Mouse (Mus musculus) midbrain, embryonic 12.5 days (tissue): ENCODE data around the gene Gm11027. TPM values are rescaled to one million over a fixed set of nuclear protein-coding genes. Genes with fewer than 3 reads are reported as not detected.

Source experiments
- ATAC-seq: fragments of 200-750 bp; cut with Nextera tagmentation; 2 replicates; pipeline ENCODE4 v1.8.0; 2017; ENCODE audit warnings: low read depth, moderate TSS enrichment, moderate library complexity; ENCODE audit not compliant: low FRiP score
- H3K27ac ChIP-seq: fragments of 300-500 bp; sonication (generic); replicated peaks from 2 replicates; pipeline ENCODE4 v1.5.1; 2016; ENCODE audit warnings: mild to moderate bottlenecking
- H3K27me3 ChIP-seq: fragments of 300-500 bp; sonication (generic); 2 replicates; pipeline ENCODE4 v1.6.1; 2016; ENCODE audit warnings: mild to moderate bottlenecking
- H3K36me3 ChIP-seq: fragments of 300-500 bp; sonication (generic); 2 replicates; pipeline ENCODE4 v1.6.1; 2016
- H3K4me1 ChIP-seq: fragments of 300-500 bp; sonication (generic); 2 replicates; pipeline ENCODE4 v1.6.1; 2016
- H3K4me2 ChIP-seq: fragments of 300-500 bp; sonication (generic); replicated peaks from 2 replicates; pipeline ENCODE4 v1.6.1; 2016; ENCODE audit warnings: mild to moderate bottlenecking, moderate library complexity
- H3K4me3 ChIP-seq: fragments of 300-500 bp; sonication (generic); 2 replicates; pipeline ENCODE4 v1.5.1; 2016; ENCODE audit warnings: mild to moderate bottlenecking
- H3K9ac ChIP-seq: fragments of 300-500 bp; sonication (generic); replicated peaks from 2 replicates; pipeline ENCODE4 v1.6.1; 2016; ENCODE audit warnings: mild to moderate bottlenecking, moderate library complexity
- H3K9me3 ChIP-seq: fragments of 300-500 bp; sonication (generic); 2 replicates; pipeline ENCODE4 v1.6.1; 2016; ENCODE audit warnings: mild to moderate bottlenecking
- WGBS: fragments of 180-500 bp; shearing (Covaris S2); methylation state at CpG from one replicate; pipeline ENCODE4 v1.1.7; 2016; 5-methylcytosine and 5-hydroxymethylcytosine counted together
- polyA plus RNA-seq: library from polyadenylated mRNA; unstranded; fragments of >200 nt; fragmentation: Nextera tagmentation; extraction: Ambion mirVana; gene quantifications from 2 replicates; pipeline ENCODE4 v1.2.1, GENCODE M21; 2016

Gm11027 gene
- polyA plus RNA-seq, 1 experiment from 2014 or later: not detected

- H3K9me3 ChIP-seq: no peaks in the 10 kb centered on the region
- H3K4me3 ChIP-seq: peak overlapping the region; percentile 97
- no peaks in the 10 kb centered on the region for H3K36me3 ChIP-seq
- peak overlapping the region; percentile 94 for H3K27ac ChIP-seq
- peaks cover 9% of the 10 kb centered on the region for H3K4me1 ChIP-seq
- WGBS: 3% methylated on average over 7 of the region's 7 CpGs
- H3K9ac ChIP-seq: peak overlapping the region; percentile 95
- H3K4me2 ChIP-seq: peak overlapping the region; percentile 99
- no peak for ATAC-seq
- no peaks in the 10 kb centered on the region for H3K27me3 ChIP-seq
These were observed 5.0 kb downstream of the Gm11027 start for GRCm38 (mm10) chr12:116280149-116280652.

DNA sequence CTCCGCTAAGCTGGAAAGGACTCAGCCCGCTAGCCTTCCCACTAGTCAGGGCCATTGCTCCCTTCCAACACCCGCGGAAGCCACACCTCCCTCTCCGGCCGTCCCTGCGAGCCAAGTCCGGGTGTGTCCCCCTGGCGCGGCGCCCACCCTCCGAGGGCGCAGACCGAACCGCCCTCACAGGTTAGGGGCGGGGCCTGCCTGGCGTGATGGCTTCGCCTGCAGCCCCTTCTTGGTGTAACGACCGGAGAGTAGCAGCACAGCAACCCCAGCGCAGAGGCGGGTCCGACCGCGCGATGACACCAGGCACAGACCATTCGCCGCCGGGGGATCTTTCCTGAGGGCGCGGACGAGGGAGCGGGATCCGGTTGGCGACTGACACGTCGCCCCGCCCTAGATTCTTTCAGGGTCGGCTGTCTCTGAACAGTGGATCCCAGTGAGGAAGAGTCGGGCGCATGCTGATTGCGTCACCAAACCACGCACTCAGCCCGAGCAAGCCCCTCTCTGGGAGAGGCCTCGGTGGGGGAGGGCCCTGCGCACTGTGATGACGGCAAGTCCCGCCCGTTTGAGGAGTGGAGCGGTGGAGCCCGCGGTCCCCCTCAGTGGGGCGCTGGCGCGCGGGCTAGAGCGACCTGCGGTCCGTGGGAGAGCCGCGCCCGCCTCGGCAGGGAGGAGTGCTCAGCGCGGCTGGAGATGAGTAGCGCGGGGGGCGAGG, 5.6 kb downstream of the Gm11027 start, which contains the start of gene Esyt2:
TSS of gene Esyt2 (plus strand) at position 544 of the 712 bp plus-strand sequence.
- ATAC-seq: peak; percentile 98
- peak within 1 kb of the TSS; percentile 94 for H3K27ac ChIP-seq
- no peaks in the 10 kb centered on the region for H3K36me3 ChIP-seq
- under 1% methylated on average over 68 of the region's 68 CpGs for WGBS
- H3K4me1 ChIP-seq: peaks cover 9% of the 10 kb centered on the region
- peak within 1 kb of the TSS; percentile 99 for H3K4me2 ChIP-seq
- H3K9ac ChIP-seq: peak within 1 kb of the TSS; percentile 95
- H3K27me3 ChIP-seq: no peaks in the 10 kb centered on the region
- H3K4me3 ChIP-seq: peak within 1 kb of the TSS; percentile 97
- H3K9me3 ChIP-seq: no peaks in the 10 kb centered on the region

GRCm38 (mm10) chr12:116281427-116282281, 6.5 kb downstream of the Gm11027 start:
- no peaks in the 10 kb centered on the region for H3K36me3 ChIP-seq
- peak overlapping the region; percentile 94 for H3K27ac ChIP-seq
- no peak for ATAC-seq
- under 1% methylated on average over 55 of the region's 55 CpGs for WGBS
- peaks cover 9% of the 10 kb centered on the region for H3K4me1 ChIP-seq
- no peaks in the 10 kb centered on the region for H3K9me3 ChIP-seq
- H3K4me3 ChIP-seq: peak overlapping the region; percentile 97
- H3K9ac ChIP-seq: peak overlapping the region; percentile 95
- no peaks in the 10 kb centered on the region for H3K27me3 ChIP-seq
- peak overlapping the region; percentile 99 for H3K4me2 ChIP-seq

DNA sequence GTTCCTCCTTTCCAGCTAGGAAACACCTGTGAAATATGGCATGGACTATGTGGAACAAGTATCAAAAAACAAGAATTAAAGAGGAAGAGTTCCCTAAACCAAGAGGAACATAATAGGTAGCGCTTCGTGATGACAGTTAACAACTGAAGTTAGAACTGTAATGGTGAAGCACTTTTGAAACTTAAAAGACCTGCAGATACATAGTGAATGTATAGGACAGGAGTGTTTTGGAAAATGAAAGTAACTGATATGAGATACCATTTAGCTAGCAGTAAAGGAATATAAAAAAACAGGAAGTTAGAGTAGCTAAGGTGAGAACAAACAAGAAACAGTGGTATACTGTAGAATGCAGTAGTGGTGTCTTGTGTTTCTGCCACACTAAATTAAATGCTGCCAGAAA, 7.7 kb downstream of the Gm11027 start:
- Histone ChIP-seq H3K4me2 (no peak overlapping the region), H3K4me3 (no peak overlapping the region), H3K9me3 (no peaks in the 10 kb centered on the region), H3K27me3 (no peaks in the 10 kb centered on the region), H3K4me1 (peaks cover 9% of the 10 kb centered on the region), H3K36me3 (no peaks in the 10 kb centered on the region), H3K9ac (no peak overlapping the region), H3K27ac (no peak overlapping the region)
- ATAC-seq: no peak
- 98% methylated on average over 2 of the region's 2 CpGs for WGBS

- Histone ChIP-seq H3K4me1 (peaks cover 9% of the 10 kb centered on the region), H3K9me3 (no peaks in the 10 kb centered on the region), H3K4me2 (no peak overlapping the region), H3K4me3 (no peak overlapping the region), H3K27ac (no peak overlapping the region), H3K27me3 (no peaks in the 10 kb centered on the region), H3K36me3 (no peaks in the 10 kb centered on the region), H3K9ac (no peak overlapping the region)
- ATAC-seq: no peak
- 87% methylated on average over 2 of the region's 2 CpGs for WGBS
These were observed 8.3 kb downstream of the Gm11027 start for GRCm38 (mm10) chr12:116283511-116283910.

- Histone ChIP-seq H3K4me1 (no peaks in the 10 kb centered on the region), H3K27me3 (no peaks in the 10 kb centered on the region), H3K4me2 (no peak overlapping the region), H3K36me3 (no peaks in the 10 kb centered on the region), H3K9ac (no peak overlapping the region), H3K27ac (no peak overlapping the region), H3K9me3 (no peaks in the 10 kb centered on the region), H3K4me3 (no peak overlapping the region)
- no peak for ATAC-seq
- 90% methylated on average over 2 of the region's 2 CpGs for WGBS
These were observed 18.0 kb downstream of the Gm11027 start for GRCm38 (mm10) chr12:116293185-116293584.

DNA sequence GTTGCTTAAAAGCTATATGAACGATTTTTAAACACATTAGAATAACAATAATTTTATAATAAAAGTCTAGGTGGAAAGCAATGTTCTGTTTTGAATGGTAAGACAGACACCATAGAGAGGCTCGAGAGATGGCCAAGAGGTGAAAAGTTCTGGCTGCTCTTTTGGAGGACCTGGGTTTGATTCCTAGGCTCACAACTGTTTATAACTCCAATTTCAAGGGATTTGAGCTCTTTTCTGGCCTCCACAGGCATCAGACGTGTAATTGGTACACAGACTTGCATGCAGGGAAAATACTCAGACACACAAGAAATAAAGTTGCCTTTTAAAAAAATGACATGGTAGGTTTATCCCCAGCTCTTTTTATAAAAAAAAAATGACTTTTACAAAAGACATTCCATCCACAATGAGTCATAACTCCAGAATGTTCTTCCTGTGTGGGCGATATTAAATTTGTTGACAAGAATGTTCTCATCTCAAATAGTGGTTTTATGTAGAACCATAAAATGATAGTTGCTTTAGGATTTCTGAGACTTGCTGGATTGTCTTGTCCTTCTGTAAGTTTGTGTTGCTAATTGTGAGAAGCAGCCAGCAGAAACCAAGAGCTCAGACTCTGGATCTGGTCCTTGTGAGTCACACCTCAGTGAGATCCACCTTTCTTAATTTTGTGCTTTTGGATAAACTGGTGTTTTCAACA, 18.6 kb downstream of the Gm11027 start:
- H3K27ac ChIP-seq: no peak overlapping the region
- WGBS: 87% methylated on average over 4 of the region's 4 CpGs
- H3K9ac ChIP-seq: no peak overlapping the region
- H3K9me3 ChIP-seq: no peaks in the 10 kb centered on the region
- no peak overlapping the region for H3K4me3 ChIP-seq
- H3K36me3 ChIP-seq: no peaks in the 10 kb centered on the region
- no peak overlapping the region for H3K4me2 ChIP-seq
- ATAC-seq: no peak
- H3K4me1 ChIP-seq: no peaks in the 10 kb centered on the region
- no peaks in the 10 kb centered on the region for H3K27me3 ChIP-seq

GRCm38 (mm10) chr12:116299906-116300305, 24.7 kb downstream of the Gm11027 start:
- Histone ChIP-seq H3K4me2 (no peak overlapping the region), H3K27ac (no peak overlapping the region), H3K4me3 (no peak overlapping the region), H3K27me3 (no peaks in the 10 kb centered on the region), H3K36me3 (no peaks in the 10 kb centered on the region), H3K9me3 (no peaks in the 10 kb centered on the region), H3K4me1 (no peaks in the 10 kb centered on the region), H3K9ac (no peak overlapping the region)
- no peak for ATAC-seq
- 97% methylated on average over 2 of the region's 2 CpGs for WGBS

DNA sequence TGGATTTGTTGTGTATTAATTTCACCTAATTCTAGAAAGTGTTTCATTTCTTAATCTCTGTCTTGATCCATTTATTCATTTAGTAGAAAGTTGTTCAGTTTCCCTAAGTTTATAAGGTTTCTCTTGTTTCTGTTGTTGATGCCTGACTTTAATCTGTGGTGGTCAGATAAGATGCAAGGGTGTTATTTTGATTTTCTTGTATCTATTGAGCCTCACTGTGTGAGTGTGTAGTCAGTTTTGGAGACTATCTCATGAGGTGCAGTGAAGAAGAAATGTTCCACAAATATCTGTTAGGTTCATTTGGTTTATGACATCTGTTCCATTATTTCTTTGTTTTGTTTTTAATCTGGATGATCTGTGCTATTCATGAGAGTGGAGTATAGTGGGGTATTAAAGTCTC, 27.0 kb downstream of the Gm11027 start:
- no peaks in the 10 kb centered on the region for H3K36me3 ChIP-seq
- no peaks in the 10 kb centered on the region for H3K4me1 ChIP-seq
- no peak overlapping the region for H3K27ac ChIP-seq
- H3K4me3 ChIP-seq: no peak overlapping the region
- no peak overlapping the region for H3K4me2 ChIP-seq
- no peak overlapping the region for H3K9ac ChIP-seq
- no peak for ATAC-seq
- H3K27me3 ChIP-seq: no peaks in the 10 kb centered on the region
- H3K9me3 ChIP-seq: no peaks in the 10 kb centered on the region

DNA sequence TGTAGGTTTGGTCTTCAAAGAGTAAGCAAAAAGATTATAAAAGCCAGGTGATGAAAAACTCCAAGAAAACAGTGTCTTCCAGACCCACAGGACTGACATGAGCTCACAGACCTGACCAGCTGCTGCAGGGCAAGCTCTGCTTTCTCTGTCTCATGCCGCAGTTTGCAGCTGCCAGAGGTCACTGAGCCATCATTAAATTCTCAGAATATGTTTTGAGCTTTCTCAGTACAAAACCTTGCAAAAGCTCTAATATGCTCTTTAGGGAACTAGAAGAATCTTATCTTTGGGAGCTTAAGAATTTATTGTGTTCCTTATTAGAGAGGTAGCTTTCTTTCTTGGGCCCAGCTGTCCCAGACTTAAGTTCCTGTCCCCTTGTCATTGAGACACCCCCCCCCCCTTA, 30.9 kb downstream of the Gm11027 start:
- H3K9me3 ChIP-seq: no peaks in the 10 kb centered on the region
- H3K36me3 ChIP-seq: no peaks in the 10 kb centered on the region
- H3K4me1 ChIP-seq: no peaks in the 10 kb centered on the region
- no peak overlapping the region for H3K27ac ChIP-seq
- WGBS: 54% methylated on average over 1 of the region's 1 CpGs
- H3K27me3 ChIP-seq: no peaks in the 10 kb centered on the region
- H3K4me3 ChIP-seq: no peak overlapping the region
- ATAC-seq: no peak
- H3K9ac ChIP-seq: no peak overlapping the region
- no peak overlapping the region for H3K4me2 ChIP-seq

DNA sequence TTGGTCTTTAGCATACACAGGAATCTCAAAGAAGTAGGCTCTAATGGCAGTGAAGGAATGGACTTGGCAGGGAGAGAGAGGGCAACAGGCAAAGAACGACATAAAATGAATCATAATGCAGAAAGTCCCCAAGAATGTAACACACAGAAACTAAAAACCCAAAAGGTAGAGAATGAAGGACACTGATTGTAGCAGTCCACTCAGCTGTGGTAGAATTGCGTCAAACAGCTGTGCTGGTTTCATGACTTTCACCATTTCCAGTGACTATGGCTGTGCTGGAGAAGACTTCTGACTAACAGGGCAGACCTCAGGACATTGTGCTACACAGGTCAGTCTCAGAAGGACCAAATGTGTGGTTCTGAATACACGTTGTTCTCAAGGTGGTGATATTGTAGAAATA, 32.7 kb downstream of the Gm11027 start:
- H3K4me3 ChIP-seq: no peak overlapping the region
- no peak overlapping the region for H3K4me2 ChIP-seq
- 88% methylated on average over 3 of the region's 3 CpGs for WGBS
- H3K4me1 ChIP-seq: no peaks in the 10 kb centered on the region
- ATAC-seq: no peak
- H3K27ac ChIP-seq: no peak overlapping the region
- H3K9me3 ChIP-seq: no peaks in the 10 kb centered on the region
- no peaks in the 10 kb centered on the region for H3K27me3 ChIP-seq
- no peak overlapping the region for H3K9ac ChIP-seq
- no peaks in the 10 kb centered on the region for H3K36me3 ChIP-seq

DNA sequence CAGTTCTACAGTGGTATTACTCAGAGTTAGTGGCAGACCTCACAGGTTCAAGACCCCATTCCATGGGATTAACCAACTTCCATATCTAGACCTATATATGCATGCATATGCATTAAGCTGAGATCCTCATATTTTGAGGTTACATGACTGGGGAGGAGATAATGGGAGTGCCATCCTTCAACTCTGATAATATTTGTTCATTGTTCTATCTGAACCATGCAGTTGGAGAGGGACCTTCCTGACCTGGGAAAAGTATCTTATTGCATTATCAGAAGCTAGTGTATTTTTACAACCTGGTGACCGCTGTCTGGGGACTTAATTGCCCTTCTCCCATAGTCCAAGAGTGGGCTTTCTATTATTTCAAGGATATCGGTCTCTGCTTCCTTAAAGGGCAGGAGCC, 33.4 kb downstream of the Gm11027 start:
- ATAC-seq: no peak
- WGBS: 89% methylated on average over 2 of the region's 2 CpGs
- Histone ChIP-seq H3K36me3 (no peaks in the 10 kb centered on the region), H3K9ac (no peak overlapping the region), H3K27ac (no peak overlapping the region), H3K27me3 (no peaks in the 10 kb centered on the region), H3K9me3 (no peaks in the 10 kb centered on the region), H3K4me3 (no peak overlapping the region), H3K4me1 (no peaks in the 10 kb centered on the region), H3K4me2 (no peak overlapping the region)
